Comparison of ENCODE assay signal across 9 mouse cellular contexts in genomic region chr6:103296015-103296414, GRCm38 (mm10).
DNase-seq lines count a peak whose midpoint lies in the region; ATAC-seq and TF ChIP-seq lines count a peak whose summit lies in the region.
"Had no signal": no experiment of that assay in that cellular context is flagged by ENCODE, and none has a peak within 500 bp of the region (broad histone marks: within the 10 kb centered on the region; RNA-seq: fewer than 3 reads in every experiment).

No protein-coding gene starts in this region.

- TF ChIP-seq CTCF in E14TG2a.4 (conservative IDR thresholded peaks at IDR 0.05; ENCODE audit: low read length) = peak; percentile 64

- no peak overlapping the region for H3K4me2 ChIP-seq in liver, embryonic 13.5 days
- H3K4me2 ChIP-seq: limb, embryonic 13.5 days had no signal

- no peaks in the 10 kb centered on the region for H3K27me3 ChIP-seq in liver, embryonic 13.5 days
- no peaks in the 10 kb centered on the region for H3K27me3 ChIP-seq in E14TG2a.4 (ENCODE audit: insufficient read depth, low read length)
- H3K27me3 ChIP-seq: limb, embryonic 13.5 days had no signal

- ATAC-seq in liver, embryonic 13.5 days (ENCODE audit: low read depth) = no peak

- DNase-seq in liver, embryonic 13.5 days = peak; percentile 4
- no peak for DNase-seq in liver
- peak; percentile 65 for DNase-seq in ZHBTc4 (ENCODE audit: low read depth, low spot score)
- peak; percentile 16 to 27 for DNase-seq in natural killer cell, adult 2 months (ENCODE audit: low spot score in 2 of 2)
- no peak for DNase-seq in left cerebral cortex, adult 11 months (ENCODE audit: low spot score)
- DNase-seq in cerebellum, adult 18-20 months = no peak
- DNase-seq: heart, postnatal 36 days had no signal

- H3K27ac ChIP-seq in liver, embryonic 13.5 days = no peak overlapping the region
- H3K27ac ChIP-seq: limb, embryonic 13.5 days had no signal

- no peak overlapping the region for H3K9ac ChIP-seq in liver, embryonic 13.5 days
- H3K9ac ChIP-seq: limb, embryonic 13.5 days had no signal

- H3K4me1 ChIP-seq in liver, embryonic 13.5 days (replicated peaks) = no peaks in the 10 kb centered on the region
- no peaks in the 10 kb centered on the region for H3K4me1 ChIP-seq in E14TG2a.4 (replicated peaks; ENCODE audit: low read depth, low read length)
- H3K4me1 ChIP-seq: limb, embryonic 13.5 days had no signal

- no peaks in the 10 kb centered on the region for H3K9me3 ChIP-seq in liver, embryonic 13.5 days (replicated peaks)
- no peaks in the 10 kb centered on the region for H3K9me3 ChIP-seq in E14TG2a.4 (ENCODE audit: low read length)
- H3K9me3 ChIP-seq: limb, embryonic 13.5 days had no signal

- no peak overlapping the region for H3K4me3 ChIP-seq in liver, embryonic 13.5 days (replicated peaks)
- H3K4me3 ChIP-seq in E14TG2a.4 (replicated peaks; ENCODE audit: low read length) = no peak overlapping the region
- H3K4me3 ChIP-seq: limb, embryonic 13.5 days had no signal

- no peaks in the 10 kb centered on the region for H3K36me3 ChIP-seq in liver, embryonic 13.5 days
- no peaks in the 10 kb centered on the region for H3K36me3 ChIP-seq in E14TG2a.4 (ENCODE audit: insufficient read depth, low read length)
- H3K36me3 ChIP-seq: limb, embryonic 13.5 days had no signal

- WGBS in liver, embryonic 13.5 days (ENCODE audit: insufficient replicate concordance) = 53% methylated on average over 6 of the region's 6 CpGs

Comparison
In these comparisons a context has a peak if more than half of its experiments do, and no peak if none do; other contexts are left out.
1. DNase-seq: peak in liver, embryonic 13.5 days (single experiment), ZHBTc4 (single experiment) and natural killer cell, adult 2 months (2 of 2); none in liver (single experiment), left cerebral cortex, adult 11 months (single experiment) and cerebellum, adult 18-20 months (0 of 2).